Mouse (Mus musculus): Measurements from ENCODE around the gene Gm6040.

Gene Gm6040

DNA sequence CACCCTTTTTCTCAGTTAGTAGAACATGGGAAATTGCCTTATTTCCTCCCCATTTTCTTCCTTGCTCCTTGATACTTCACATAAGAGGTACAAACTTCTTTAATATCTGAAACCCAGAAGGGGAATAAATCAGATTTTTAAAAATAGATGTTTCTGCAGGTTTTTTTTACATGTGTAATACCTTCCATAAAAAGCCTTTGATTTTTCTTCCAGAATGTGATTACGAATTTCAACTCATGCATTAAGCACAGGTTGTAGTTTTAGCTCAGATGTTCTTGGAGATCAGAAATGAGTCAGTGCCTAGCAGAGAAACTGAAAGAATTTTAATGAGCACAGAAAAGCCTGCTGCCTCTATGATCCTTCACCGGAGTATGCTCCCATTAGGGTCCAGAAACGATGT, at the start of gene Gm6040:
Gm6040 (minus strand) TSS at position 101 of the 400 bp plus-strand sequence.
- DNase-seq (ENCODE audit: low read depth), result no peak

DNA sequence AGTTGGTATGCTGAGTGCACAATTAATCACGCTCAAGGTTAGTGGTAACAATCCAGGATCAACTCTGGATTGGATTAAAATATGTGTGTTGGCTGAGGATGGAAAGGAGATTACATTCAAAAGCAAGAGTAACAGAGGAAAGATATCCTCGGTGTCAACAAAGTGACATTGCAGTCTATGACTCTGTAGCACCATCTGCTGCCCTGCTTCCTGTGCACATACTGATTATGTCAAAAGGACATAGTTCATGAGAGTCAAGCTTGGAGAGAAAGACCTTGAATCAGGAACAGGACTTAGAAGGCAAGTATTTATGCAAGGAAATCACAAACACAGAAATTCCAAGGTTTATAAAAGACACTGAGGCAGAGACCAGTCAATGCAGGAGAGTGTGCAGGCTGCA, 42.7 kb upstream of the Gm6040 start:
- no peak for DNase-seq (ENCODE audit: low read depth)

DNA sequence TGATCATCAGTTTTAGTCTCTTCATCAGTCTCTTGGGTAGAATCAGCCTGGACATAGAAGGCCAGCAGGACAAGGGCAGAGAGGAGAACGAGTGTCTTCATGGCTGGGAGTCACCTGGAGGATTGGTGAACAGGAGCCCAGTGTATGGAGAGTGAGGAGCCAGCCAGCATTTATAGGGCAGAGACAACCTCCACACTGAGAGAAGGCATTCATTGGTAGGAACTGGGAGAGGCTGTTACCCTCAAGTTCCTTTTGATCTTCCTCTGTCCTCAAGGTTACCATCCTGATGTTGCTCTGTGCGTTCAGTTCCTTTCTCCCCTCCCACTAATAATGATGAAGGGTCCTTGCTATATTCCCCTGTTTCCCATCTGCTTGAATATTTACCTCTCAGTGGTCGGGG, 22.7 kb upstream of the Gm6040 start, which contains the start of gene AY761185:
AY761185 (minus strand) TSS at position 101 of the 400 bp plus-strand sequence.
- no peak for DNase-seq (ENCODE audit: low read depth)

DNA sequence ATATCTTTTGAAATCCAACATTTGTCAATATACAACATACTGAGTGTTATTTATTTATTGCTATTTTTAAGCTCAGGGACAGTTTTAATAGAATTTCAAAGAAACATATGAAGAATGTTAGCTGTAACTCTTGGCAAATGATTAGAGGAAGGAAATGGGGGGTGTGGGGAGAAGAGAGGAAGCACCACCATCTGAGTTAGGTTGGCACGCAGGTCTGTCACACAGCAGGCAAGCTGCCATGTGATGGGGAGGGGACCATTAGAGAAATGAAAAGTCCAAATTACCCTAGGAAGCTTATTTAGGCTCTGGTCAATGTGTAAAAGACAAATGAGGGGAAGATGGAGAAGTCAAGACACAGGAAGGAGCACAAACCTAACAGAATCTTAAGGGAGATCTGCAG, 9.6 kb downstream of the Gm6040 start:
- no peak for DNase-seq (ENCODE audit: low read depth)

DNA sequence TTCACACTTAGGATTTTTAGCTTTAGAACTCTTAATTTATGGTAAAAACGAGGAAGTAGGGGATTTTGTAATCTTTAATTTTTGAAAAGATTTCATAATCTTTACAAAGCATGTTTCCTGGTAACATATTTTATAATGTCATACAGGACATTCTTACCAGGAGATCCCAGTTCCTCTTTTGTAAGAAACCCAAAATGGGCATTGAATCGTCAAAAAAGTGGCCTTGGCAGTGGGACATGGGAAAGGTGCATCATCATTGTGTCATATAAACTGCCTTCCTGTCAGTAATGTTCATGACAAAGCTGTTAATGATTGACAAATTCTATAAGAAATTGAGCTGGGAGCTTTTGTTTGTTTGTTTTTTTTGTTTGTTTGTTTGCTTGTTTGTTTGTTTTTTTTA, 13.6 kb downstream of the Gm6040 start:
- no peak for DNase-seq (ENCODE audit: low read depth)

DNA sequence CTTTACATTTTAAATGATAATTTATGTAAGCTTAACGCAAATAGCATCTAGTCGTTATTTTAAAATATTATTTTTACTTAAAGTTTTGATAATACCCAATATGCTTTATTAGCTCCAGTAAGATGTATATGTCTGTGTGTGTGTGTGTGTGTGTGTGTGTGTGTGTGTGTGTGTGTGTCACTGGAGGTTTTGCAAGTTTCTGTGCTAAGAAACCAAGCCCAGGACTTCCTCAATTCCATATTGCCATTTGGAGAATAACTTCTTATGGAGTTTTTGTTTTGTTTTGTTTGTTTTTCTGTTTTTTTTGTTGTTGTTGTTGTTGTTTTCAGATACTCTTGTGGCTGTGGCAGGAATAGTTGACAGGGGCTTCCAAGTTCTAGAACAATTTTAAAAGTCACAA, 14.8 kb downstream of the Gm6040 start:
- no peak for DNase-seq (ENCODE audit: low read depth)

DNA sequence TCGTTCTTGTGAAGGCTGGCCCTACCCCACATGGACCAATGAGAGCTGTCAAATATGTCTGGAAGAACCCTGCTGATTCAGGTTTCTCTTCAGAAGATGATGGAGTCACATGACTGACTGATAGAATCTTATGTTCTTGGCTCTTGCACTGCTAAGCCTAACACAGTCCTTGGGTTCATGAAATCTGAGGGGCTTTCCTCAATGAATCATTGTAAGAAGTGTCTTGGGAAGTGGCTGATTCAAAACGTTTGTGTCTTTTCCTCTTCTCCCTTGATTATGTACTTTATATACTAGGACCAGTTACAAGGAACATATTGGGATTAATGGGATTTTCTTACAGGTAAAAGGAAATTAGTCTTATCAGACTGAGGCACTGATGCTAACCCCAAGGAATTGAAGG, 19.3 kb downstream of the Gm6040 start, which contains the start of gene Gm15056:
Gm15056 (minus strand) TSS at position 101 of the 400 bp plus-strand sequence.
- DNase-seq (ENCODE audit: low read depth), result no peak

DNA sequence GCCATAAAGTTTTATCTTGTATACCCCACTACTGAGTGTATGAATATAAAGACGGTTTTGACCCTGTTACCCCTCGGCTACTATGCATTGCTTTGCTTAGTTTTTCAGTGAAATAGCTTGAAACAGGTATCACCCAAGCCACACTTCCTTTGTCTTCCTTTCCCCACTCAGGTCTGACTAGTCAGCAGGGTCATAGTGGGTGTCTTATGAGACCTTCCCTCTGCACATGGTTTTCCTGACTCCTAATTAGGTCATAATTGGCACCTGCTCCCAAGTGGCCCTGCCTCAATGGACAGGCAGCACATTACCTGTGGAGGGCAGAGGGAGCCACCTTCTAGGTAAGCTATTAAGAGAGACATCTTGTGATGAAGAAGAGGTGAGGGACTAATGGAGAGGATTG, 29.5 kb downstream of the Gm6040 start, which contains the start of gene Defb33:
Defb33 (plus strand) TSS at position 301 of the 400 bp plus-strand sequence.
- DNase-seq (ENCODE audit: low read depth), result no peak

DNA sequence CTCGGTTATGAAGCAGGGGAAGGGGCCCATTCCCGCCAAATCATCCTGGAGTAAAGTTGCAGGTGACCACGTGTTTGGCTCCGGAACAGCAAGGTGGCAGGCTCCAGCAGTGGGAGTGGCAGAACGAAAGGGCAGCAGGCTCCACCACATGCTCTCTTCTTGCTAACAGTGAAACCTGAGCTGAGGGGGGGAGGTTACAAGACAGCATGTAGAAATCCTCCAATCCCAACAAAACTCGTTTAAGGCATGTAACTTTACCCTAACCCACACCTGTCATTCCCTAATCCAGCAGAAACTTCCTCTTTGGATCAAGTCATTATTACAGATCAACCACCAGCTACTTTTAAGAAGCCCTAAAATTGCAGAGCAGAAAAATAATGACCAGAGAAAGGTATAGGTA, 47.3 kb downstream of the Gm6040 start:
- no peak for DNase-seq (ENCODE audit: low read depth)
